Mouse (Mus musculus) MEL (cell line): ENCODE data around the gene Syt9. TPM values are rescaled to one million over a fixed set of nuclear protein-coding genes. Genes with fewer than 3 reads are reported as not detected.

ENCODE experiments used
- DNase-seq: peaks from one replicate; pipeline ENCODE4 v3.0.0; 2011; ENCODE audit warnings: low read depth, low spot score
- H3K27ac ChIP-seq: 2 replicates; pipeline ENCODE4 v1.5.1; 2012; ENCODE audit warnings: low read depth, mild to moderate bottlenecking, control low read depth, low read length, moderate library complexity; ENCODE audit not compliant: control insufficient read depth
- H3K27me3 ChIP-seq, 2 experiments: fragments of 150-350 bp in 1 of 2; sonication (generic) in 1 of 2; 2 replicates each; pipeline ENCODE4 v1.6.1; 2012; ENCODE audit warnings: low read length in 2 of 2, mild to moderate bottlenecking in 2 of 2, improper control_type of control experiment in 1 of 2, moderate library complexity in 1 of 2; ENCODE audit not compliant: insufficient read depth in 2 of 2, control insufficient read depth in 1 of 2
- H3K36me3 ChIP-seq, 2 experiments: 2 replicates each; pipeline ENCODE4 v1.6.1; 2012 to 2014; ENCODE audit warnings: low read length in 2 of 2, improper control_type of control experiment in 1 of 2, inconsistent platforms in 1 of 2, mild to moderate bottlenecking in 1 of 2; ENCODE audit not compliant: insufficient read depth in 2 of 2, control insufficient read depth in 1 of 2
- H3K4me1 ChIP-seq, 2 experiments: fragments of 150-350 bp in 1 of 2; sonication (generic) in 1 of 2; 2 replicates each; pipeline ENCODE4 v1.6.1; 2012; ENCODE audit warnings: low read length in 2 of 2, improper control_type of control experiment in 1 of 2, mild to moderate bottlenecking in 1 of 2; ENCODE audit not compliant: insufficient read depth in 2 of 2, control insufficient read depth in 1 of 2
- H3K4me3 ChIP-seq, 2 experiments: fragments of 150-350 bp in 1 of 2; sonication (generic) in 1 of 2; 2 replicates each; pipeline ENCODE4 v1.5.1; 2012; ENCODE audit warnings: low read depth in 2 of 2, low read length in 2 of 2, mild to moderate bottlenecking in 2 of 2, moderate library complexity in 2 of 2, control low read depth in 1 of 2, improper control_type of control experiment in 1 of 2; ENCODE audit not compliant: control insufficient read depth in 1 of 2, insufficient read depth in 1 of 2
- H3K79me2 ChIP-seq: 2 replicates; pipeline ENCODE4 v1.6.1; 2012; ENCODE audit warnings: mild to moderate bottlenecking, low read length, moderate library complexity; ENCODE audit not compliant: control insufficient read depth, poor library complexity, insufficient read depth
- H3K9ac ChIP-seq: 2 replicates; pipeline ENCODE4 v1.6.1; 2012; ENCODE audit warnings: low read depth, mild to moderate bottlenecking, control low read depth, low read length, moderate library complexity; ENCODE audit not compliant: control insufficient read depth, poor library complexity, severe bottlenecking
- H3K9me3 ChIP-seq: fragments of 150-350 bp; sonication (generic); replicated peaks from 2 replicates; pipeline ENCODE4 v1.6.1; 2012; ENCODE audit warnings: mild to moderate bottlenecking, low read length, improper control_type of control experiment, moderate library complexity; ENCODE audit not compliant: insufficient read depth
- CHD2 ChIP-seq: IDR thresholded peaks from 2 replicates; pipeline ENCODE4 v1.6.1; 2011; ENCODE audit warnings: low read length, improper control_type of control experiment
- E2F4 ChIP-seq: IDR thresholded peaks from 2 replicates; pipeline ENCODE4 v1.6.1; 2011; ENCODE audit warnings: low read depth, low read length, improper control_type of control experiment, borderline replicate concordance
- KAT2A ChIP-seq: conservative IDR thresholded peaks from 2 replicates; pipeline ENCODE4 v1.6.1; 2012; ENCODE audit warnings: low read depth, low read length, improper control_type of control experiment, inconsistent platforms
- MAFK ChIP-seq: IDR thresholded peaks from 2 replicates; pipeline ENCODE4 v1.6.1; 2011; ENCODE audit warnings: low read depth, mild to moderate bottlenecking, low read length, improper control_type of control experiment, borderline replicate concordance
- MAX ChIP-seq: IDR thresholded peaks from 2 replicates; pipeline ENCODE4 v1.6.1; 2011; ENCODE audit warnings: low read length, improper control_type of control experiment
- MXI1 ChIP-seq: IDR thresholded peaks from 2 replicates; pipeline ENCODE4 v1.6.1; 2011; ENCODE audit warnings: mild to moderate bottlenecking, low read depth, low read length, improper control_type of control experiment
- MYB ChIP-seq: IDR thresholded peaks from 2 replicates; pipeline ENCODE4 v1.6.1; 2011; ENCODE audit warnings: mild to moderate bottlenecking, low read depth, low read length, improper control_type of control experiment
- MYC ChIP-seq: IDR thresholded peaks from 2 replicates; pipeline ENCODE4 v1.6.1; 2011; ENCODE audit warnings: low read depth, mild to moderate bottlenecking, low read length, improper control_type of control experiment, moderate library complexity
- NELFE ChIP-seq: IDR thresholded peaks from 2 replicates; pipeline ENCODE4 v1.6.1; 2011; ENCODE audit warnings: low read depth, low read length, improper control_type of control experiment
- NRF1 ChIP-seq: IDR thresholded peaks from 2 replicates; pipeline ENCODE4 v1.6.1; 2014; ENCODE audit warnings: low read depth, mild to moderate bottlenecking, inconsistent platforms, low read length, improper control_type of control experiment, moderate library complexity; ENCODE audit not compliant: poor library complexity, insufficient read depth, severe bottlenecking
- POLR2AphosphoS2 ChIP-seq: IDR thresholded peaks from 2 replicates; pipeline ENCODE4 v1.6.1; 2011; ENCODE audit warnings: low read length, improper control_type of control experiment
- RCOR1 ChIP-seq: IDR thresholded peaks from 2 replicates; pipeline ENCODE4 v1.6.1; 2012; ENCODE audit warnings: low read depth, mild to moderate bottlenecking, inconsistent platforms, low read length, improper control_type of control experiment
- SIN3A ChIP-seq: IDR thresholded peaks from 2 replicates; pipeline ENCODE4 v1.6.1; 2012; ENCODE audit warnings: low read length, improper control_type of control experiment, inconsistent platforms
- SMC3 ChIP-seq: IDR thresholded peaks from 2 replicates; pipeline ENCODE4 v1.6.1; 2011; ENCODE audit warnings: low read depth, low read length, improper control_type of control experiment
- TAL1 ChIP-seq: IDR thresholded peaks from 2 replicates; pipeline ENCODE4 v1.6.1; 2012; ENCODE audit warnings: mild to moderate bottlenecking, inconsistent platforms, low read length, moderate library complexity, mixed read lengths
- TCF12 ChIP-seq: IDR thresholded peaks from 2 replicates; pipeline ENCODE4 v1.6.1; 2014; ENCODE audit warnings: low read depth, mild to moderate bottlenecking, inconsistent platforms, low read length, improper control_type of control experiment, moderate library complexity
- USF1 ChIP-seq: IDR thresholded peaks from 2 replicates; pipeline ENCODE4 v1.6.1; 2014; ENCODE audit warnings: low read depth, mild to moderate bottlenecking, inconsistent platforms, low read length, improper control_type of control experiment, moderate library complexity
- ZC3H11A ChIP-seq: IDR thresholded peaks from 2 replicates; pipeline ENCODE4 v1.6.1; 2012; ENCODE audit warnings: low read depth, mild to moderate bottlenecking, inconsistent platforms, low read length, improper control_type of control experiment
- ZKSCAN1 ChIP-seq: IDR thresholded peaks from 2 replicates; pipeline ENCODE4 v1.6.1; 2012; ENCODE audit warnings: low read depth, mild to moderate bottlenecking, inconsistent platforms, low read length, improper control_type of control experiment, moderate library complexity
- ZMIZ1 ChIP-seq: IDR thresholded peaks from 2 replicates; pipeline ENCODE4 v1.6.1; 2012; ENCODE audit warnings: low read depth, mild to moderate bottlenecking, inconsistent platforms, low read length, improper control_type of control experiment, moderate library complexity
- ZNF384 ChIP-seq: IDR thresholded peaks from 2 replicates; pipeline ENCODE4 v1.6.1; 2012; ENCODE audit warnings: low read depth, mild to moderate bottlenecking, inconsistent platforms, low read length, improper control_type of control experiment
- polyA plus RNA-seq, 2 experiments: library from polyadenylated mRNA; stranded (reverse) in 1 of 2; unstranded in 1 of 2; fragments of >175 nt in 1 of 2; fragments of >200 nt in 1 of 2; gene quantifications; 2 replicates each; pipeline versions ENCODE4 v1.2.1 to v1.2.4; 2012; ENCODE audit warnings: low replicate concordance in 2 of 2, low read depth in 1 of 2; ENCODE audit not compliant: insufficient read length in 2 of 2, insufficient read depth in 1 of 2, missing spikeins in 1 of 2
- total RNA-seq: library from RNA; depleted of rRNA; stranded (reverse); fragments of 300-350 nt; gene quantifications from 2 replicates; pipeline ENCODE4 v1.2.3, GENCODE M21; 2012

The Syt9 gene
- total and polyA plus RNA-seq, 3 experiments = not detected

DNA sequence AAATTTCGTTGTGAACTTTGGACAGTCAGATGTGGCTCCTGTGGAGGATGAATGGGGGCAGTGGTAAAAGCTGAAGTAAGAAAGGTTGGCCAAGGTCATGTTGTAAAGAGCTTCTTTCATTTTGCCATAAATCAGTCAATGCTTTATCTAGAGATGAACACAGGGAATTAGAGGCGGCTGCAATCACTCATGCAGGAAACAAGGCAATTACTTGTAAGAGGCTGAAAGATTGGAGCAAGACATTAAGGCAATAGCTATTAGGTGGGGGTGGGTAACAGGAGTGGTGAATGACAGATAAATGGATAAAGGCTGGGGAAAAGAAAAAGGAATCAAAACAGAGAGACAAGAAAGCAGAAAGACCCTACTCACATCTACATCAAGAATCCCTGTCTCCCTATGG lies 193.2 kb downstream of the Syt9 start:
- TF ChIP-seq MYB = no peak
- no peak for TF ChIP-seq MAX
- no peak for TF ChIP-seq RCOR1
- no peak for TF ChIP-seq USF1
- TF ChIP-seq E2F4 = no peak
- no peak for TF ChIP-seq TCF12
- TF ChIP-seq NRF1 = no peak
- no peak for TF ChIP-seq POLR2AphosphoS2
- no peak for TF ChIP-seq NELFE
- Histone ChIP-seq H3K9ac (no peak overlapping the region), H3K4me1 (no peaks in the 10 kb centered on the region), H3K36me3 (no peaks in the 10 kb centered on the region), H3K27me3 (no peaks in the 10 kb centered on the region), H3K4me3 (no peak overlapping the region), H3K9me3 (no peaks in the 10 kb centered on the region), H3K79me2 (no peaks in the 10 kb centered on the region), H3K27ac (no peak overlapping the region)
- no peak for DNase-seq

DNA sequence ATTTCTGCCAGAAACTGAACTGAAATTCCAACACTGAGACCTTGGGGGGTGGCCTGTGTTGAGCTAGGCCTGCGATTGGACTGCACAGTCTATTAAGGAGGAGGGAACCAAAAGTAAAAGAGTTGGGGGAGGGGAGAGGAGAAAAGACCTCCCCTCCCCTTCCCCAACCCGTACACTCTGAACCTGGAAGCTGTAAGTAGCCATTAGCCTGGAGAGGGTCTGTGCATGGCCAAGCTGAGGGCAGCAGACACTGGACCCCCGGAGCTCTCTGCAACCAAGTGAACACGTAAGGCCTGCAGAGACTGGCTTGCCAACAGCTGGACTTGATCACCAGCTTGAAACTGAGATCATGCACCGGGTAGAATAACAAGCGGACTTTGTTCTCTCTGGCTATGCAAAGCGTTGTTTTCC lies 196.7 kb downstream of the Syt9 start, which contains the start of gene Olfml1:
Gene Olfml1 (plus strand): TSS at position 186 of the 411 bp plus-strand sequence.
- H3K4me3 ChIP-seq = no peak within 1 kb of the TSS
- H3K4me1 ChIP-seq = no peaks in the 10 kb centered on the region
- H3K79me2 ChIP-seq = no peaks in the 10 kb centered on the region
- no peak within 1 kb of the TSS for H3K9ac ChIP-seq
- H3K36me3 ChIP-seq = no peaks in the 10 kb centered on the region
- no peaks in the 10 kb centered on the region for H3K27me3 ChIP-seq
- no peak for TF ChIP-seq USF1
- TF ChIP-seq TAL1 = no peak
- no peak for TF ChIP-seq ZC3H11A
- TF ChIP-seq ZMIZ1 = no peak
- TF ChIP-seq MYB = no peak
- no peak for TF ChIP-seq KAT2A
- TF ChIP-seq SIN3A = no peak
- no peak for TF ChIP-seq CHD2
- TF ChIP-seq MYC = no peak
- no peak for TF ChIP-seq ZNF384
- TF ChIP-seq MAFK = no peak
- TF ChIP-seq ZKSCAN1 = no peak
- TF ChIP-seq SMC3 = no peak
- TF ChIP-seq MXI1 = no peak
- no peaks in the 10 kb centered on the region for H3K9me3 ChIP-seq
- no peak within 1 kb of the TSS for H3K27ac ChIP-seq
- no peak for DNase-seq
